Mouse (Mus musculus) MEL (cell line): ENCODE measurements around the gene Canx. TPM values are rescaled to one million over a fixed set of nuclear protein-coding genes. Genes with fewer than 3 reads are reported as not detected.

Source experiments
- DNase-seq: peaks from one replicate; pipeline ENCODE4 v3.0.0; 2011; ENCODE audit warnings: low read depth, low spot score
- H3K27ac ChIP-seq: 2 replicates; pipeline ENCODE4 v1.5.1; 2012; ENCODE audit warnings: low read depth, mild to moderate bottlenecking, control low read depth, low read length, moderate library complexity; ENCODE audit not compliant: control insufficient read depth
- H3K27me3 ChIP-seq, 2 experiments: fragments of 150-350 bp in 1 of 2; sonication (generic) in 1 of 2; 2 replicates each; pipeline ENCODE4 v1.6.1; 2012; ENCODE audit warnings: low read length in 2 of 2, mild to moderate bottlenecking in 2 of 2, improper control_type of control experiment in 1 of 2, moderate library complexity in 1 of 2; ENCODE audit not compliant: insufficient read depth in 2 of 2, control insufficient read depth in 1 of 2
- H3K36me3 ChIP-seq, 2 experiments: 2 replicates each; pipeline ENCODE4 v1.6.1; 2012 to 2014; ENCODE audit warnings: low read length in 2 of 2, improper control_type of control experiment in 1 of 2, inconsistent platforms in 1 of 2, mild to moderate bottlenecking in 1 of 2; ENCODE audit not compliant: insufficient read depth in 2 of 2, control insufficient read depth in 1 of 2
- H3K4me1 ChIP-seq, 2 experiments: fragments of 150-350 bp in 1 of 2; sonication (generic) in 1 of 2; 2 replicates each; pipeline ENCODE4 v1.6.1; 2012; ENCODE audit warnings: low read length in 2 of 2, improper control_type of control experiment in 1 of 2, mild to moderate bottlenecking in 1 of 2; ENCODE audit not compliant: insufficient read depth in 2 of 2, control insufficient read depth in 1 of 2
- H3K4me3 ChIP-seq, 2 experiments: fragments of 150-350 bp in 1 of 2; sonication (generic) in 1 of 2; 2 replicates each; pipeline ENCODE4 v1.5.1; 2012; ENCODE audit warnings: low read depth in 2 of 2, low read length in 2 of 2, mild to moderate bottlenecking in 2 of 2, moderate library complexity in 2 of 2, control low read depth in 1 of 2, improper control_type of control experiment in 1 of 2; ENCODE audit not compliant: control insufficient read depth in 1 of 2, insufficient read depth in 1 of 2
- H3K79me2 ChIP-seq: 2 replicates; pipeline ENCODE4 v1.6.1; 2012; ENCODE audit warnings: mild to moderate bottlenecking, low read length, moderate library complexity; ENCODE audit not compliant: control insufficient read depth, poor library complexity, insufficient read depth
- H3K9ac ChIP-seq: 2 replicates; pipeline ENCODE4 v1.6.1; 2012; ENCODE audit warnings: low read depth, mild to moderate bottlenecking, control low read depth, low read length, moderate library complexity; ENCODE audit not compliant: control insufficient read depth, poor library complexity, severe bottlenecking
- H3K9me3 ChIP-seq: fragments of 150-350 bp; sonication (generic); replicated peaks from 2 replicates; pipeline ENCODE4 v1.6.1; 2012; ENCODE audit warnings: mild to moderate bottlenecking, low read length, improper control_type of control experiment, moderate library complexity; ENCODE audit not compliant: insufficient read depth
- BHLHE40 ChIP-seq: IDR thresholded peaks from 2 replicates; pipeline ENCODE4 v1.6.1; 2012; ENCODE audit warnings: low read depth, mild to moderate bottlenecking, inconsistent platforms, low read length, improper control_type of control experiment, borderline replicate concordance
- CHD1 ChIP-seq: IDR thresholded peaks from 2 replicates; pipeline ENCODE4 v1.6.1; 2012; ENCODE audit warnings: low read depth, mild to moderate bottlenecking, inconsistent platforms, low read length, improper control_type of control experiment
- CHD2 ChIP-seq: IDR thresholded peaks from 2 replicates; pipeline ENCODE4 v1.6.1; 2011; ENCODE audit warnings: low read length, improper control_type of control experiment
- CTCF ChIP-seq, 3 experiments: IDR thresholded peaks in 2 of 3; conservative IDR thresholded peaks in 1 of 3; 2 replicates each; pipeline ENCODE4 v1.5.1; 2011 to 2012; ENCODE audit warnings: low read length in 3 of 3, low read depth in 2 of 3, mild to moderate bottlenecking in 2 of 3, improper control_type of control experiment in 1 of 3, inconsistent platforms in 1 of 3, mixed read lengths in 1 of 3, moderate library complexity in 1 of 3; ENCODE audit not compliant: control insufficient read depth in 1 of 3, insufficient read depth in 1 of 3, poor library complexity in 1 of 3, severe bottlenecking in 1 of 3
- E2F4 ChIP-seq: IDR thresholded peaks from 2 replicates; pipeline ENCODE4 v1.6.1; 2011; ENCODE audit warnings: low read depth, low read length, improper control_type of control experiment, borderline replicate concordance
- ELF1 ChIP-seq: IDR thresholded peaks from 2 replicates; pipeline ENCODE4 v1.6.1; 2014; ENCODE audit warnings: low read depth, mild to moderate bottlenecking, inconsistent platforms, low read length, improper control_type of control experiment, moderate library complexity
- EP300 ChIP-seq, 2 experiments: IDR thresholded peaks; 2 replicates each; pipeline ENCODE4 v1.6.1; 2011; ENCODE audit warnings: improper control_type of control experiment in 2 of 2, low read length in 2 of 2, low read depth in 1 of 2, mild to moderate bottlenecking in 1 of 2
- ETS1 ChIP-seq: IDR thresholded peaks from 2 replicates; pipeline ENCODE4 v1.6.1; 2012; ENCODE audit warnings: low read depth, mild to moderate bottlenecking, inconsistent platforms, low read length, improper control_type of control experiment, moderate library complexity
- GABPA ChIP-seq: IDR thresholded peaks from 2 replicates; pipeline ENCODE4 v1.6.1; 2012; ENCODE audit warnings: low read depth, mild to moderate bottlenecking, inconsistent platforms, low read length, improper control_type of control experiment, moderate library complexity
- GATA1 ChIP-seq: IDR thresholded peaks from 2 replicates; pipeline ENCODE4 v1.6.1; 2011; ENCODE audit warnings: low read depth, low read length, improper control_type of control experiment
- HCFC1 ChIP-seq: IDR thresholded peaks from 2 replicates; pipeline ENCODE4 v1.6.1; 2012; ENCODE audit warnings: low read depth, mild to moderate bottlenecking, inconsistent platforms, low read length, improper control_type of control experiment, moderate library complexity
- JUND ChIP-seq: IDR thresholded peaks from 2 replicates; pipeline ENCODE4 v1.6.1; 2011; ENCODE audit warnings: low read depth, mild to moderate bottlenecking, improper control_type of control experiment, low read length
- MAFK ChIP-seq: IDR thresholded peaks from 2 replicates; pipeline ENCODE4 v1.6.1; 2011; ENCODE audit warnings: low read depth, mild to moderate bottlenecking, low read length, improper control_type of control experiment, borderline replicate concordance
- MAX ChIP-seq: IDR thresholded peaks from 2 replicates; pipeline ENCODE4 v1.6.1; 2011; ENCODE audit warnings: low read length, improper control_type of control experiment
- MAZ ChIP-seq: IDR thresholded peaks from 2 replicates; pipeline ENCODE4 v1.6.1; 2012; ENCODE audit warnings: low read depth, mild to moderate bottlenecking, inconsistent platforms, low read length, improper control_type of control experiment
- MEF2A ChIP-seq: IDR thresholded peaks from 2 replicates; pipeline ENCODE4 v1.6.1; 2014; ENCODE audit warnings: low read depth, mild to moderate bottlenecking, inconsistent platforms, low read length, improper control_type of control experiment; ENCODE audit not compliant: poor library complexity, insufficient replicate concordance, severe bottlenecking; ENCODE audit errors: extremely low read depth
- MXI1 ChIP-seq: IDR thresholded peaks from 2 replicates; pipeline ENCODE4 v1.6.1; 2011; ENCODE audit warnings: mild to moderate bottlenecking, low read depth, low read length, improper control_type of control experiment
- MYB ChIP-seq: IDR thresholded peaks from 2 replicates; pipeline ENCODE4 v1.6.1; 2011; ENCODE audit warnings: mild to moderate bottlenecking, low read depth, low read length, improper control_type of control experiment
- MYC ChIP-seq: IDR thresholded peaks from 2 replicates; pipeline ENCODE4 v1.6.1; 2011; ENCODE audit warnings: low read depth, mild to moderate bottlenecking, low read length, improper control_type of control experiment, moderate library complexity
- NELFE ChIP-seq: IDR thresholded peaks from 2 replicates; pipeline ENCODE4 v1.6.1; 2011; ENCODE audit warnings: low read depth, low read length, improper control_type of control experiment
- NRF1 ChIP-seq: IDR thresholded peaks from 2 replicates; pipeline ENCODE4 v1.6.1; 2014; ENCODE audit warnings: low read depth, mild to moderate bottlenecking, inconsistent platforms, low read length, improper control_type of control experiment, moderate library complexity; ENCODE audit not compliant: poor library complexity, insufficient read depth, severe bottlenecking
- POLR2A ChIP-seq, 2 experiments: IDR thresholded peaks; 2 replicates each; pipeline ENCODE4 v1.6.1; 2011 to 2012; ENCODE audit warnings: low read length in 2 of 2, mild to moderate bottlenecking in 2 of 2, control low read depth in 1 of 2, improper control_type of control experiment in 1 of 2, low read depth in 1 of 2, moderate library complexity in 1 of 2; ENCODE audit not compliant: control insufficient read depth in 1 of 2, insufficient read depth in 1 of 2, poor library complexity in 1 of 2
- POLR2AphosphoS2 ChIP-seq: IDR thresholded peaks from 2 replicates; pipeline ENCODE4 v1.6.1; 2011; ENCODE audit warnings: low read length, improper control_type of control experiment
- POLR2AphosphoS5 ChIP-seq: IDR thresholded peaks from 2 replicates; pipeline ENCODE4 v1.6.1; 2012; ENCODE audit warnings: low read depth, borderline replicate concordance, mild to moderate bottlenecking, inconsistent platforms, low read length, moderate library complexity, mixed read lengths
- RAD21 ChIP-seq: IDR thresholded peaks from 2 replicates; pipeline ENCODE4 v1.6.1; 2011; ENCODE audit warnings: mild to moderate bottlenecking, low read depth, low read length, improper control_type of control experiment
- RCOR1 ChIP-seq: IDR thresholded peaks from 2 replicates; pipeline ENCODE4 v1.6.1; 2012; ENCODE audit warnings: low read depth, mild to moderate bottlenecking, inconsistent platforms, low read length, improper control_type of control experiment
- SIN3A ChIP-seq: IDR thresholded peaks from 2 replicates; pipeline ENCODE4 v1.6.1; 2012; ENCODE audit warnings: low read length, improper control_type of control experiment, inconsistent platforms
- SMC3 ChIP-seq: IDR thresholded peaks from 2 replicates; pipeline ENCODE4 v1.6.1; 2011; ENCODE audit warnings: low read depth, low read length, improper control_type of control experiment
- TAL1 ChIP-seq: IDR thresholded peaks from 2 replicates; pipeline ENCODE4 v1.6.1; 2012; ENCODE audit warnings: mild to moderate bottlenecking, inconsistent platforms, low read length, moderate library complexity, mixed read lengths
- TBP ChIP-seq: IDR thresholded peaks from 2 replicates; pipeline ENCODE4 v1.8.0; 2011; ENCODE audit warnings: low read depth, low read length, improper control_type of control experiment
- TCF12 ChIP-seq: IDR thresholded peaks from 2 replicates; pipeline ENCODE4 v1.6.1; 2014; ENCODE audit warnings: low read depth, mild to moderate bottlenecking, inconsistent platforms, low read length, improper control_type of control experiment, moderate library complexity
- UBTF ChIP-seq: IDR thresholded peaks from 2 replicates; pipeline ENCODE4 v1.6.1; 2012; ENCODE audit warnings: low read depth, mild to moderate bottlenecking, inconsistent platforms, low read length, improper control_type of control experiment, moderate library complexity, borderline replicate concordance; ENCODE audit not compliant: insufficient read depth
- USF1 ChIP-seq: IDR thresholded peaks from 2 replicates; pipeline ENCODE4 v1.6.1; 2014; ENCODE audit warnings: low read depth, mild to moderate bottlenecking, inconsistent platforms, low read length, improper control_type of control experiment, moderate library complexity
- USF2 ChIP-seq, 2 experiments: IDR thresholded peaks; 2 replicates each; pipeline ENCODE4 v1.6.1; 2011 to 2012; ENCODE audit warnings: improper control_type of control experiment in 2 of 2, low read length in 2 of 2, borderline replicate concordance in 1 of 2, inconsistent platforms in 1 of 2, low read depth in 1 of 2, mild to moderate bottlenecking in 1 of 2; ENCODE audit not compliant: insufficient read depth in 1 of 2
- ZC3H11A ChIP-seq: IDR thresholded peaks from 2 replicates; pipeline ENCODE4 v1.6.1; 2012; ENCODE audit warnings: low read depth, mild to moderate bottlenecking, inconsistent platforms, low read length, improper control_type of control experiment
- ZKSCAN1 ChIP-seq: IDR thresholded peaks from 2 replicates; pipeline ENCODE4 v1.6.1; 2012; ENCODE audit warnings: low read depth, mild to moderate bottlenecking, inconsistent platforms, low read length, improper control_type of control experiment, moderate library complexity
- ZMIZ1 ChIP-seq: IDR thresholded peaks from 2 replicates; pipeline ENCODE4 v1.6.1; 2012; ENCODE audit warnings: low read depth, mild to moderate bottlenecking, inconsistent platforms, low read length, improper control_type of control experiment, moderate library complexity
- ZNF384 ChIP-seq: IDR thresholded peaks from 2 replicates; pipeline ENCODE4 v1.6.1; 2012; ENCODE audit warnings: low read depth, mild to moderate bottlenecking, inconsistent platforms, low read length, improper control_type of control experiment
- polyA plus RNA-seq, 2 experiments: library from polyadenylated mRNA; stranded (reverse) in 1 of 2; unstranded in 1 of 2; fragments of >175 nt in 1 of 2; fragments of >200 nt in 1 of 2; gene quantifications; 2 replicates each; pipeline versions ENCODE4 v1.2.1 to v1.2.4; 2012; ENCODE audit warnings: low replicate concordance in 2 of 2, low read depth in 1 of 2; ENCODE audit not compliant: insufficient read length in 2 of 2, insufficient read depth in 1 of 2, missing spikeins in 1 of 2
- total RNA-seq: library from RNA; depleted of rRNA; stranded (reverse); fragments of 300-350 nt; gene quantifications from 2 replicates; pipeline ENCODE4 v1.2.3, GENCODE M21; 2012

Canx gene
- total and polyA plus RNA-seq, 3 experiments: 390 to 867 (median 464) TPM

DNA sequence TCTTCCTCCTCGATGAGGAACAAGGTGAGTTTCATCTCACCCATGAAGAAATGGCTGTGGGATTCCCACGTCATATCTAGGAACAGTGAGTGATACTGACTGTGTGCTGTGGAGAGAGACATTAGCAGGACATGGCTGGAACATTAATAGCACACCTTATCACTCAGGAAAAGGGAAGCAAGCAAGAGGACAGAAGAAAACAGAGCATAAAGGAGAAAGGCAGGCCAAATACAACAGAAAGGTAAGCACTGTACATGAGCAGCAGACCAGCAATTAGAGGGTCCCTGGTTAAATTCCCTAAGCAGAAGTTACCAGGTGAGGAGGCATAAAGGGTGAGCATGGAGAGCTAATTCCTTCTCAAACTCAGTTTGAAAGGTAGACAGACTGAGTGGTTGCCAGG is 50.4 kb downstream of the Canx start:
- Histone ChIP-seq H3K4me1 (peaks cover 17% of the 10 kb centered on the region in 2 experiments), H3K27ac (peak overlapping the region; percentile 13; the same call in 1 of the 2 replicates), H3K36me3 (peaks cover 1 to 26% of the 10 kb centered on the region in 2 experiments; a peak in 2 of 4 replicates)
- TF ChIP-seq E2F4 (no peak), NRF1 (no peak), USF1 (no peak), NELFE (no peak), MXI1 (no peak), UBTF (no peak), GABPA (no peak), MEF2A (no peak), POLR2AphosphoS2 (no peak), GATA1 (peak; percentile 43; the same call in 1 of the 2 replicates), EP300 (IDR thresholded peaks at IDR 0.05; ENCODE audit: low read depth in 1 of 2, low read length in 2 of 2) (peak; percentile 10 to 20; a peak in 1 of 4 replicates), CHD1 (no peak), TAL1 (no peak), POLR2A (IDR thresholded peaks at IDR 0.05; ENCODE audit: control insufficient read depth in 1 of 2, insufficient read depth in 1 of 2, low read depth in 1 of 2, low read length in 2 of 2, poor library complexity in 1 of 2) (no peak), ZKSCAN1 (peak; percentile 62; the same call in 1 of the 2 replicates), POLR2AphosphoS5 (no peak), HCFC1 (no peak), MAX (no peak), SIN3A (peak; percentile 61; the same call in 1 of the 2 replicates), BHLHE40 (no peak), ELF1 (no peak), RCOR1 (peak; percentile 45; the same call in 1 of the 2 replicates), MAFK (no peak), MYB (no peak), ZNF384 (no peak), ZC3H11A (no peak), MAZ (no peak), CTCF (IDR thresholded peaks at IDR 0.05 in 2 of 3, conservative IDR thresholded peaks at IDR 0.05 in 1 of 3; ENCODE audit: control insufficient read depth in 1 of 3, insufficient read depth in 1 of 3, low read depth in 2 of 3, low read length in 3 of 3, poor library complexity in 1 of 3, severe bottlenecking in 1 of 3) (no peak), ZMIZ1 (no peak), CHD2 (no peak), TCF12 (no peak), MYC (no peak), SMC3 (no peak), USF2 (IDR thresholded peaks at IDR 0.05; ENCODE audit: borderline replicate concordance in 1 of 2, insufficient read depth in 1 of 2, low read depth in 1 of 2, low read length in 2 of 2) (no peak), RAD21 (no peak), JUND (no peak), ETS1 (0 out of 2 replicates have a peak, but pooled peaks have one; percentile 12), TBP (no peak)

More for the DNA sequence above, 50.4 kb downstream of the Canx start:
- H3K4me3 ChIP-seq: no peak overlapping the region
- H3K9me3 ChIP-seq: no peaks in the 10 kb centered on the region
- peaks cover 7% of the 10 kb centered on the region for H3K79me2 ChIP-seq
- H3K27me3 ChIP-seq: no peaks in the 10 kb centered on the region
- peak; percentile 51 for DNase-seq
- no peak overlapping the region for H3K9ac ChIP-seq
